Mouse (Mus musculus) erythroblast, embryonic 14.5 days (primary cell): Measurements from ENCODE around the gene Tbx15.

Source experiments
- GATA1 ChIP-seq: IDR thresholded peaks from 2 replicates; pipeline ENCODE4 v1.6.1; 2012; ENCODE audit warnings: low read length, inconsistent platforms, mixed read lengths
- TAL1 ChIP-seq: IDR thresholded peaks from 3 replicates; pipeline ENCODE4 v1.6.1; 2012; ENCODE audit warnings: low read length, inconsistent platforms, mixed read lengths

DNA sequence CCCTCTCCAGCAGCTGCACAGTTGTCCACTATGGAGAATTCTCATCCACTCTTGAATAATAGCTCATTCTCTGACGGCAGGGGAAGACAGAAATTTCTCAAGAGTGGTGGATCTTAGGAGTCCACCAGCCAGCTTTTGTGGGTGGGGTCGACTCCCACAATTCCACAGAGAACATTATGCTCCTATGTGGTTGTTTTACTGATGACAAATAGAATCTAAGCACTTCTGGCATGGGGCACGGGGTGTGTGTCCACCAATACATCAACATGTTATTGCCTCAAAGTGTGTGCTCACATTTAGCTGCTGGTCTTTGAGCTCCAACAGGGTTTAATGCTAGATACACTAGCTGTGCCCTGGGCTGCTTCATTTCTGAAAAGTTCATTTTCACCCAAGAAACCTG is 6.4 kb downstream of the Tbx15 start:
- TF ChIP-seq TAL1 (no peak), GATA1 (no peak)
